Mouse (Mus musculus) limb, embryonic 15.5 days (tissue): ENCODE measurements around the gene Ric1. TPM values are rescaled to one million over a fixed set of nuclear protein-coding genes. Genes with fewer than 3 reads are reported as not detected.

Experiments used
- ATAC-seq: fragments of 200-750 bp; cut with Nextera tagmentation; 2 replicates; pipeline ENCODE4 v1.8.0; 2017; ENCODE audit warnings: low read depth, moderate TSS enrichment; ENCODE audit not compliant: insufficient number of reproducible peaks, low FRiP score, low TSS enrichment
- H3K27ac ChIP-seq: fragments of 300-500 bp; sonication (generic); 2 replicates; pipeline ENCODE4 v1.5.1; 2015; ENCODE audit warnings: moderate library complexity, mild to moderate bottlenecking, inconsistent platforms
- H3K27me3 ChIP-seq: fragments of 300-500 bp; sonication (generic); 2 replicates; pipeline ENCODE4 v1.6.1; 2015; ENCODE audit warnings: inconsistent platforms
- H3K36me3 ChIP-seq: fragments of 300-500 bp; sonication (generic); 2 replicates; pipeline ENCODE4 v1.6.1; 2015; ENCODE audit warnings: inconsistent platforms
- H3K4me1 ChIP-seq: fragments of 300-500 bp; sonication (generic); 2 replicates; pipeline ENCODE4 v1.6.1; 2015; ENCODE audit warnings: inconsistent platforms
- H3K4me2 ChIP-seq: fragments of 300-500 bp; sonication (generic); 2 replicates; pipeline ENCODE4 v1.6.1; 2015; ENCODE audit warnings: mild to moderate bottlenecking, inconsistent platforms
- H3K4me3 ChIP-seq: fragments of 300-500 bp; sonication (generic); 2 replicates; pipeline ENCODE4 v1.5.1; 2015; ENCODE audit warnings: mild to moderate bottlenecking, inconsistent platforms
- H3K9ac ChIP-seq: fragments of 300-500 bp; sonication (generic); 2 replicates; pipeline ENCODE4 v1.6.1; 2015; ENCODE audit warnings: inconsistent platforms
- H3K9me3 ChIP-seq: fragments of 300-500 bp; sonication (generic); 2 replicates; pipeline ENCODE4 v1.6.1; 2016; ENCODE audit warnings: inconsistent platforms
- WGBS: fragments of 180-500 bp; shearing (Covaris S2); methylation state at CpG from one replicate; pipeline ENCODE4 v1.1.7; 2015; 5-methylcytosine and 5-hydroxymethylcytosine counted together
- polyA plus RNA-seq: library from polyadenylated mRNA; unstranded; fragments of >200 nt; fragmentation: Nextera tagmentation; extraction: Ambion mirVana; gene quantifications from 2 replicates; pipeline ENCODE4 v1.2.1, GENCODE M21; 2015

Ric1 gene
- polyA plus RNA-seq, 1 experiment from 2014 or later, result 19.8 TPM

DNA sequence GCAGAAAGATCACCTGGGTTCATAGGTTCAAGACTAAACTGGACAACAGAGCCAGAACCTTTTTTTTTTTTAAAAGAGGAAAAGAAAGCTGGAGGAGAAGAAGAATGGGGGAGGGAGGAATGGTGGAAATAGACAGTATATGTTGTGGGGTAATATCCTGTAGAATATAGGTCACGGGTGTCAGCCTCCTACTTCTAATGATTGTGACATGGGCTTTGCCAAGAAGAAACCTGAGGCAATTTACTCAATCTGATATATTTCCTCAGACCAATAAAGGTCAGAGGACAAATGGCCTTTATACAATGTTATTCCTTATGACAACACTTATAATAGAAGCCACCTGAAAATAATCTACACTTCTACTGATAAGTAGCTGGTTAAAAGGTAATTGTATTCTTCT is 21.7 kb upstream of the Ric1 start:
- WGBS, result 81% methylated on average over 1 of the region's 1 CpGs
- H3K27me3 ChIP-seq, result no peaks in the 10 kb centered on the region

DNA sequence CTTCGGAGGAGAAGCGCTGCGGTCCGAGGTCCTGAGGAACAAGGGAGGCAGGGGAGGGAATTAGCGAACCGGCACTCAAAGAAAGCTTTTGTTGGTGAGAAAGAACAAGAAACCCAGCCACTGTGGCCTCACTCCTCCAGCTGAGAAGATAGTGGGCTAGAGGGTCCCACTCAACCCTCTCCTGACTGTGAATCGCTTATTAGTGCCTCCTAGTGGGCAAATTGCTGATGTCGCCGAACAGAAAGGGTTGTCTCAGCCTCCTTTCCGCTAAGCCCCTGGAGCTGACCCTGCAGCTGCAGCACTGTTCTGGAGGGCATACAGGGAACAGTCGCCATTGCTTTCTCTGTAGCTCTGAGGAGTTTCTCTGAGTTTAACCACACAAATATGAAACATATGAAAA is 21.0 kb upstream of the Ric1 start:
- Histone ChIP-seq H3K4me1 (no peaks in the 10 kb centered on the region), H3K4me2 (peak overlapping the region; percentile 31), H3K9me3 (no peaks in the 10 kb centered on the region), H3K4me3 (peak overlapping the region; percentile 19), H3K27me3 (no peaks in the 10 kb centered on the region), H3K27ac (no peak overlapping the region), H3K9ac (no peak overlapping the region), H3K36me3 (no peaks in the 10 kb centered on the region)
- ATAC-seq, result no peak
- WGBS, result 49% methylated on average over 11 of the region's 11 CpGs

More for the DNA sequence above, 21.7 kb upstream of the Ric1 start:
- no peak for ATAC-seq
- H3K4me2 ChIP-seq, result no peak overlapping the region
- no peaks in the 10 kb centered on the region for H3K36me3 ChIP-seq
- no peaks in the 10 kb centered on the region for H3K9me3 ChIP-seq
- H3K4me1 ChIP-seq, result no peaks in the 10 kb centered on the region
- H3K9ac ChIP-seq, result no peak overlapping the region
- H3K27ac ChIP-seq, result no peak overlapping the region
- no peak overlapping the region for H3K4me3 ChIP-seq

DNA sequence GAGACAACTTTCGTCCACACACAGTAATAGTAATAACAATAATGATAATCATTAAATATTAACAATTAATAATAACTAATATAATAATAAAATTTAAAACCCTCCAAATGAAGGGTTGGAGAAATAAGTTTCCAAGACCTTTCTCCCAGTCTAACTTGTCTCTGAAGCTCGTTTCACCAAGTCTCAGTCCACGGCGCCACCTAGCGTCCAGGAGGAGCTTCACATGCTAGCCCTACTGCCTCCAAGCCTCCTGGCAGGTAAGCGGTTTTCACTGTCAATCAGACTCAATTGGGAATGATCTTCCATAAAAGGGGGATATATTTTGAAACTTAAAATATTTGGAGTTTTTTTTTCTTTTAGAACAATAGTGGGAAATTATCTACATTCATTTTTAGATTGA is 20.6 kb upstream of the Ric1 start:
- H3K36me3 ChIP-seq, result no peaks in the 10 kb centered on the region
- H3K4me3 ChIP-seq, result peak overlapping the region; percentile 19; the same call in 1 of the 2 replicates
- no peak overlapping the region for H3K27ac ChIP-seq
- no peak overlapping the region for H3K9ac ChIP-seq
- H3K4me2 ChIP-seq, result no peak overlapping the region
- no peaks in the 10 kb centered on the region for H3K27me3 ChIP-seq
- H3K9me3 ChIP-seq, result no peaks in the 10 kb centered on the region
- H3K4me1 ChIP-seq, result no peaks in the 10 kb centered on the region
- ATAC-seq, result no peak
- 12% methylated on average over 6 of the region's 6 CpGs for WGBS

DNA sequence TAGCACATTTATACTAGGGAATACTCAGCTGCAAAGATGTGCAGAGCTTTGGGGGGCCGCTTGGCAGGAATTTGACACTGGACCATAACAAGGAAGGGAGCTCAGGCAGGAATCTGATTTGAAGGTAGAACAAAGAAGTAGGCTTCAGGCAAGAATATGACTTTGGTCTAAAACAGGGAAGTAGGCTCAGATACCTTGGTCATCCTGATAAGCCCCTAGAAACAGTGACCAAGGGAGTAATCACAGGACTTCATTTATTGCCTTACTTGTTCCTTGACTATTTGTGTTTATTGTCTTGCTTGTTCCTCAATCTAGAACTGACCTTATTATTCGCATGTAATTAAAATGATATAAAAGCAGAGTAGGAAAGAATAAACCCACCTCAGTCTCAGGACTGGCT is 18.0 kb upstream of the Ric1 start:
- Histone ChIP-seq H3K27me3 (no peaks in the 10 kb centered on the region), H3K36me3 (no peaks in the 10 kb centered on the region), H3K4me2 (no peak overlapping the region), H3K9ac (no peak overlapping the region), H3K27ac (no peak overlapping the region), H3K4me3 (no peak overlapping the region), H3K9me3 (no peaks in the 10 kb centered on the region), H3K4me1 (no peaks in the 10 kb centered on the region)
- ATAC-seq, result no peak
- WGBS, result 86% methylated on average over 2 of the region's 2 CpGs

DNA sequence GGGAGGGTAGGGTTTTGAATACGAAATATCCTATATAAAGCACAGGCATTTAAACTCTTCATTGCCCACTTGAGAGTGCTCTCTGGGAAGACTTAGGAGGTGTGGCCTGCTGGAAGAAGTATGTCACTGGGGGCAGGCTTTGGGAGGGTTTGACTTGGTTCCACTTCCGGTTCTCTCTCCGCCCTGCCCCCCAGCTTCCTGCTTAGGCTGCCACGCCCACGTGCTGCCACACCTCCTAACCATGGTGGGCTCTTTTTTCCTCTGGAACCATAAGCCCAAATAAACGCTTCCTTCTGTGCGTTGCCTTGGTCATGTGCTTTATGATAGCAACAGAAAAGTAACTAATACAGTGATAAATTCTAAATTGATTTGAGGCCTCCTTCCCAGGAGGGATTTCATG is 16.5 kb upstream of the Ric1 start:
- ATAC-seq, result no peak
- Histone ChIP-seq H3K9me3 (no peaks in the 10 kb centered on the region), H3K27me3 (no peaks in the 10 kb centered on the region), H3K4me1 (no peaks in the 10 kb centered on the region), H3K36me3 (no peaks in the 10 kb centered on the region), H3K4me3 (no peak overlapping the region), H3K4me2 (no peak overlapping the region), H3K27ac (no peak overlapping the region), H3K9ac (no peak overlapping the region)
- WGBS, result 71% methylated on average over 7 of the region's 7 CpGs

DNA sequence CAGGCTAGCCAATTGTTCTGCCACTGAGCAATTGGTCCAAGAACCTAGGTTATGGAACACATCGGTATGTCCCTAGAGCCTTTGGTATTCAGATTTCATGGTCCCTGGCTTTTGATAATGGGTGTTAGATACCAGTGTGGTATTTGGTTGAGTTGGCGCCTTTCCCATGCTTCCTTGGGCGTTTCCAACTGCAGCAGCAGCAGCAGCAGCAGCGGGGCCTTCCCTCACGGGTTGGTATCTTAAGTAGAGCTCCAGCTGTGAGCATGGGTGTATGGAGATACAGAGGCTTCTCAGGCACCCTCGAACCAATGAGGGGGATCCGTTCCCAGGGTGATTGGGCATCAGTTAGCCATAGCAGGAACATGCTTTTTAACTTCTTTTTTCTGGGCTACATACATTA is 13.9 kb upstream of the Ric1 start:
- no peaks in the 10 kb centered on the region for H3K27me3 ChIP-seq
- no peak overlapping the region for H3K4me2 ChIP-seq
- 71% methylated on average over 7 of the region's 7 CpGs for WGBS
- no peak overlapping the region for H3K27ac ChIP-seq
- ATAC-seq, result no peak
- H3K4me3 ChIP-seq, result no peak overlapping the region
- H3K9me3 ChIP-seq, result no peaks in the 10 kb centered on the region
- no peaks in the 10 kb centered on the region for H3K4me1 ChIP-seq
- H3K36me3 ChIP-seq, result no peaks in the 10 kb centered on the region
- H3K9ac ChIP-seq, result no peak overlapping the region

DNA sequence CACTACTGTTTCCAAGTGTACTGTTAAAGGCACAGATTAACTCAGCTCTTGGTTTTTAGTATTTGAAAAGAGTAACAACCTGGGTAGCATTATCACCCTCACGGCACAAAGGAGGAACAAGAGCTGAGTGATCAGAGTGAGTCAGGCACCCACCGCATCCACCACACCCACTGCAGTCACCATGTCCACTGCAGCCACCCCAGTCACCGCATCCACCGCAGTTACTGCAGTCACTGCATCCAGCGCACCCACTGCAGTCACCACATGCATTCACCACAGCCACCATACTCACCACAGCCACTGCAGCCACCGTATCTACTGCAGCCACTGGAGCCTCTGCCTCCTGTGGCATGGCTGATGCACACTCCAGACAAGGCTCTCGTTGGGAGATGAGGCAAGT is 12.2 kb upstream of the Ric1 start:
- no peak for ATAC-seq
- WGBS, result 86% methylated on average over 7 of the region's 7 CpGs
- no peak overlapping the region for H3K4me2 ChIP-seq
- no peaks in the 10 kb centered on the region for H3K9me3 ChIP-seq
- 0 out of 2 replicates have a peak, but pooled peaks cover 2% of the 10 kb centered on the region for H3K4me1 ChIP-seq
- H3K27me3 ChIP-seq, result no peaks in the 10 kb centered on the region
- H3K4me3 ChIP-seq, result no peak overlapping the region
- H3K9ac ChIP-seq, result no peak overlapping the region
- no peaks in the 10 kb centered on the region for H3K36me3 ChIP-seq
- H3K27ac ChIP-seq, result no peak overlapping the region

DNA sequence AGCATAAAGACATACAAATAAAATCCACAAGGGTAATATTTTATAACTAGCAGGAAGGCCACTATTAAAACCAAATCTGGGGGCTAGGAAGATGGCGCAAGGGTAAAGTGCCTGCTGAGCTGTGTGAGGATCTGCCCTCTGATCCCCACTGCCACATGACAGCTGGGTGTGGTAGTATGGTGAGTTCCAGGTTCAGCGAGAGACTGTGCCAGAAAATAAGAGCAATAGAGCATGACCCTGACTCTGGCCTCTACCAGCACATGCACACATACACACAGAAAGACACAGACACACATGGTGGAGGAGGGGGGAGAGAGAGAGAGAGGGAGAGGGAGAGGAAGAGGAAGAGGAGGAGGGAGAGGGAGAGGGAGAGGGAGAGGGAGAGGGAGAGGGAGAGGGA is 10.3 kb upstream of the Ric1 start:
- H3K9me3 ChIP-seq, result no peaks in the 10 kb centered on the region
- H3K4me3 ChIP-seq, result no peak overlapping the region
- 74% methylated on average over 2 of the region's 2 CpGs for WGBS
- H3K36me3 ChIP-seq, result peaks cover 5% of the 10 kb centered on the region; the same call in 1 of the 2 replicates
- no peak for ATAC-seq
- no peak overlapping the region for H3K9ac ChIP-seq
- H3K27me3 ChIP-seq, result no peaks in the 10 kb centered on the region
- H3K4me1 ChIP-seq, result 0 out of 2 replicates have a peak, but pooled peaks cover 2% of the 10 kb centered on the region
- H3K4me2 ChIP-seq, result no peak overlapping the region
- no peak overlapping the region for H3K27ac ChIP-seq

DNA sequence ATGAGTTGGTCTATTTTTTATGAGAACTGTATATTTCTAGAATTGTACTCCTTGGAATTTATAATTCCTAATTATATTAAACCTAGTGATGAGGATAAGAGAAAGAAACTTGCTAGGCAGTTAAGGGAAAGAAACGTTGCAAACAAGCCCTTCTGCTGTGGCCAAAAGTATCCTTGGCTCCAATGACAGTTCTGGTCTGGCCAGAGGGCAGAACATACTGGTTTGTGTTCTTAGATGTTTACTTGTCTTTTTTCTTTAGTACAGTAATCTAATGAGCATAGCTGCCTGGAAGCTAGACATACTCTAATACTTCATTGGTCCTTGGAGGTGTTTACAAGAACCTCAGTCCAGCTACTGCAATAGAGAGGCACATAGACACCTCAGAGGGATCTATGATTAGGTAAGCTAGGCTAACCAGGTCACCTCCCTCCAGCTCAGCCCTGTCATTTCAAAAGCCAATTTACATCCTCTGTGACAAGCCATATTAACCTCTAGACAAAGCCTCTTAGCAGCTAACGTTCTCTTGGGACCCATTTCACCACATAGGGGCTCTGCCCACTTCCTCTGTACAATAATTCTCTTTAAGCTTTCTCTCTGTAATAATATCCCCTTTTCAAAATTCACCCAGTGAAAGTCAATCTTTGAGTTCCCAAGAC is 8.8 kb upstream of the Ric1 start:
- Histone ChIP-seq H3K36me3 (peaks cover 8% of the 10 kb centered on the region; the same call in 1 of the 2 replicates), H3K4me1 (0 out of 2 replicates have a peak, but pooled peaks cover 2% of the 10 kb centered on the region), H3K27me3 (no peaks in the 10 kb centered on the region), H3K4me2 (no peak overlapping the region), H3K9me3 (no peaks in the 10 kb centered on the region), H3K9ac (no peak overlapping the region), H3K4me3 (no peak overlapping the region), H3K27ac (no peak overlapping the region)
- ATAC-seq, result no peak
- WGBS, result 45% methylated on average over 2 of the region's 2 CpGs

DNA sequence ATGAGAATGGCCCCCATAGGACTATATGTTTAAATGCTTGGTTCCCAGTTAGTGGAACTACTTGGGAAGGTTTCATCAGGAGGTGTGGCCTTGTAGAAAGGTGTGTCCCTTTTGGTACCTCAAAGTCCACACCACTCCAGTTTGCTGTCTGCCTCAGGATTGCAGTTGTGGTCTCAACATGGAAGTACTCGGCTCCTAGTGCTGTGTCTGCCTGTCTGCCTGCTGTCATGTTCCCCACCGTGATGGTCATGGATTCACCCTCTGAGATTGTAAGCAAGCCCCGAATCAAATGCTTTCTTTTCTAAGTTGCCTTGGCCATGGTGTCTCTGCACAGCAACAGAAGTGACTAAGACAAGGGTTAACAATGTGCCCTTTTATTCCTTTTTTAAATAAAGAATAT is 8.0 kb upstream of the Ric1 start:
- 0 out of 2 replicates have a peak, but pooled peaks cover 2% of the 10 kb centered on the region for H3K4me1 ChIP-seq
- no peak overlapping the region for H3K9ac ChIP-seq
- H3K27ac ChIP-seq, result no peak overlapping the region
- H3K9me3 ChIP-seq, result no peaks in the 10 kb centered on the region
- H3K4me2 ChIP-seq, result no peak overlapping the region
- peaks cover 8% of the 10 kb centered on the region; the same call in 1 of the 2 replicates for H3K36me3 ChIP-seq
- WGBS, result 95% methylated on average over 3 of the region's 3 CpGs
- no peak overlapping the region for H3K4me3 ChIP-seq
- ATAC-seq, result no peak
- H3K27me3 ChIP-seq, result no peaks in the 10 kb centered on the region

DNA sequence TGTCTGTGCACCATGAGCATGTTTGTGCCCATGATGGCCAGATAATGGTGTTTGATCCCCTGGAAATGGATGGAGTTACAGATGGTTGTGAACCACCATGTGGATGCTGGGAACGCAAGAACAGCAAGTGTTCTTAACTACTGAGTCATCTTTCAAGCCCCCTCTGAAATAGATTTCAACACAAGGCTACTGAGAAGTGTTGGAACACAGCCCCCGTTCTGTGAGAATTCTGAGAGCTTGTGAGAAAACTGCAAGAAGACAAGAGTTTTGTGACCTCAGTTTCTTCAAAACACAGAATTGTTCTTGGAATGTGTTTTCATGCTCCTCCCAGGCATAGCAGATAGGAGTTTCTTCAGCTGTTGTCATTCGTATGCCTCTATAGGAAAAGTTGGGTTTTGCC is 6.7 kb upstream of the Ric1 start:
- 0 out of 2 replicates have a peak, but pooled peaks cover 2% of the 10 kb centered on the region for H3K4me1 ChIP-seq
- no peak for ATAC-seq
- 91% methylated on average over 3 of the region's 3 CpGs for WGBS
- no peak overlapping the region for H3K9ac ChIP-seq
- H3K4me2 ChIP-seq, result no peak overlapping the region
- no peaks in the 10 kb centered on the region for H3K9me3 ChIP-seq
- H3K27ac ChIP-seq, result no peak overlapping the region
- H3K4me3 ChIP-seq, result no peak overlapping the region
- H3K36me3 ChIP-seq, result peaks cover 8% of the 10 kb centered on the region; the same call in 1 of the 2 replicates
- H3K27me3 ChIP-seq, result no peaks in the 10 kb centered on the region

DNA sequence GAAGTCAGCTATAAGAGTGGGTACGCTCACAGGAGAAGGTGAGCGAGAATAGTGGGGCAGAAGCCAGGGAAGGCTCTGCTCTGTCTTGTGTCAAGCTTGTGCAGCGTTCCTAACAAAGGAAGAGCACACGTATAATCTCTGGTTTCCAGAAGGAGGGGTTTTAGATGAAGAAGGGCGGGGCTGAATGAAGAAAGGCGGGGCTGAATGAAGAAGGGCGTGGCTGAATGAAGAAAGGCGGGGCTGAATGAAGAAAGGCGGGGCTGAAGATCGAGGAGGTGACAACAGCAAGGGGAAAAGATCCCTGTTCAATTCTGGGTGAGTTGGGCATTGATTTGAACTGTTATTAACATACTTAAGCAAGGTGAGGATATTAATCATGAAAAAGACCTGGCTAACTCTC is 6.1 kb upstream of the Ric1 start:
- H3K36me3 ChIP-seq, result peaks cover 8% of the 10 kb centered on the region; the same call in 1 of the 2 replicates
- ATAC-seq, result no peak
- H3K4me3 ChIP-seq, result no peak overlapping the region
- no peak overlapping the region for H3K27ac ChIP-seq
- H3K4me2 ChIP-seq, result no peak overlapping the region
- H3K27me3 ChIP-seq, result no peaks in the 10 kb centered on the region
- no peak overlapping the region for H3K9ac ChIP-seq
- peaks cover 7% of the 10 kb centered on the region; the same call in 1 of the 2 replicates for H3K4me1 ChIP-seq
- 78% methylated on average over 10 of the region's 10 CpGs for WGBS
- H3K9me3 ChIP-seq, result no peaks in the 10 kb centered on the region
